Mouse (Mus musculus): ENCODE data around the gene Ugdh. TPM values are rescaled to one million over a fixed set of nuclear protein-coding genes. Genes with fewer than 3 reads are reported as not detected.
"Not testable (repeated sequence)": the region's sequence is repeated elsewhere in the genome, so short reads cannot be mapped to it uniquely, and the experiment has no call there.

The Ugdh gene
- 10 to 100 TPM; 14.2 to 22.1 TPM for total RNA-seq (2021)
- long read RNA-seq, experiment 1, transcript Ugdh-201 (12 exons, 2,550 nt), result major isoform, 13 of 16 reads
- long read RNA-seq, experiment 1, partial matches to known transcripts, result 1 of 16 reads
- long read RNA-seq, experiment 1, other reads (novel, unspliced or antisense), result 2 of 16 reads
- long read RNA-seq, experiment 2, transcript Ugdh-201 (12 exons, 2,550 nt), result major isoform, 13 of 15 reads
- long read RNA-seq, experiment 2, partial matches to known transcripts, result 2 of 15 reads
- long read RNA-seq, experiment 2, other reads (novel, unspliced or antisense), result 0 of 15 reads

DNA sequence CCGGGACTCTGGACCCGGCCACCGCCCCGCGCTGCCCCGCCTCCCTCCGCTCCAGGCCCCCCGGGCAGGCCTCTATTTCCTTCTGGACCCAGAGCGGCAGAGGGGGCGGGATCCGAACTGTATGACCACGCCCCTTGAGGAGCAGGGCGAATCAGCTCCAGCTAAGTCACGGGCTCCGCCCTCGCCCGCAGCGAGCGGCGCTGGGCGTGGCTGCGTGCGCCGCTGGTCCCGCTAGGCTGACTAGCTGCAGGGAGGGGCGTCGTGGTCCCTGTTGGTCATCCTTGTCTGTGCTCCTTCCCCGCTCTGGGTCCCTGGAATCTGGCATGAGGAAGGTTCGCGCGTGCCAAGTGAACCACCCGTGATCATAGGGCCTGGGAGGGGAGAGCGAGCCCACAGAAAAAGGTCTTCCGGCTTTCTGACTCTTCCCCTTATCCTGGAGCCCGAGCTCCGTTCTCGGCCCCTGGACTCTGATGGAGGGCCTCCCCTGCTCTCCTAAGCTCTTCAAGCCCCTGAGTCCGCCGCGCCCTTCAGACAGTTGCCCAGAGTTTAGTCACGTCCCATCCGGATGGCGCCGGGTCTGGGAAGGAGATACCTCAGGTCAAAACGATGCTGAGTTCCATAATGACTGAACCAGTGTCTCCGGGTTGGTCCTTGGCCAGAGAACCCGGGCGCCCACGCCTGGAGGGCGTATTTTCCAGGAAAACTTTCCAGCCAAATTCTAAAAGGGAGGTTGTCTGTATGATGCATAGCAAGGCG is at the start of gene Ugdh:
Gene Ugdh (minus strand): TSS at position 144 of the 756 bp plus-strand sequence.
- DNase-seq, result peak; percentile 99

- no peak for DNase-seq
Observed at GRCm38 (mm10) chr5:65482996-65483395, 47.2 kb upstream of the Ugdh start.

- DNase-seq, result peak; percentile 30 to 32
Observed at GRCm38 (mm10) chr5:65480511-65480910, 44.8 kb upstream of the Ugdh start.

DNA sequence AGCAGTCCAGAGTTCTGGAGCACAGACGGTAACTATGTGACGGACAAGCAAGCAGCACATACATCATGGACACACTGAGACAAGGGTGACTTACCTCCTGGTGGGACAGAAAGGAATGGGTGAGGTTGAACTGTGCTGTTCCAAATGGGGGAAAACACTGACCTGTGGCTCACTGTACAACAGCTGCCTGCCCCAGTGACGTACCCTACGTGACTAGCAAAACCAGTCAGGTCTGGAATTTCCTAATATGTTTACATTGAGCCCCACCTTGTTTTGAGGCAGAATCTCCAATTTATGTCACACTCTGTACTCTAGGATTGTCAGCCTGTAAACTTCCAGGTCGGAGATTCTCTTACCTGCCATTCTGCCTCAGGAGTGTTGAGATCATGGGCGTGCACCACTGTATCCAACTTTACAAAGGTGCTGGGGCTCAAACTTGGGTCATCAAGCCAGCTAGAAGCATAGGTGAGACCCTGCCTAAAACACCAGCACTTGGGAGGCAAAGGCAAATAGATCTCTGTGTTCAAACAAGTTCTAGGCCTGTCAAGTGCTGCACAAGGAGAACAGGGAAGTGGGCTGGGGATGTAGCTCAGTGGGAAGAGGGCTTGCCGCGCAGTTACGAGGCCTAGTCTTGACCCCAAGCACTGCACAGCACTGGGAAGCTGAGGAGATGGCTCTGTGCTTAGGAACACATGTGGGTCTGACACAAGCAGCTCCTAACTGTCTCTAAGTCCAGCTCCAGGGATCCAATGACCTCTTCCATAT is 44.1 kb upstream of the Ugdh start:
- DNase-seq, result no peak

- DNase-seq, result peak; percentile 65 to 67
Observed at GRCm38 (mm10) chr5:65478224-65478623, 42.5 kb upstream of the Ugdh start.

DNA sequence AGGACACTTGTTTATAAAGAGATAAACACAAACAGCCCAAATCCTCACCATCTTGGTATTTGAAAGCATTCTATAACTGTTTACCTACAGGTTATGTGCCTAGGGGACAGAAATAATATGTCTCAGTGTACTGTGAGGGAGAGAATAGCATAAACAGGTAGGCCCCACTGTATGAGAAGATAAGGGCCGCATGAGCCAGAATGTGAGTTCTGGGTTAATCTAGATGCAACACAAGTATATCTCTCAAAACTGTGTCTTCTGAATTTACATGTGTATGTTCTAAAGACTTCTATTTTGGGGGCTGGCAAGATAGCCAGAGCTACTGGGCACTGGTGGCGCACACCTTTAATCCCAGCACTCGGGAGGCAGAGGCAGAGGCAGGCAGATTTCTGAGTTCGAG is 41.0 kb upstream of the Ugdh start:
- not testable (repeated sequence) for DNase-seq

DNA sequence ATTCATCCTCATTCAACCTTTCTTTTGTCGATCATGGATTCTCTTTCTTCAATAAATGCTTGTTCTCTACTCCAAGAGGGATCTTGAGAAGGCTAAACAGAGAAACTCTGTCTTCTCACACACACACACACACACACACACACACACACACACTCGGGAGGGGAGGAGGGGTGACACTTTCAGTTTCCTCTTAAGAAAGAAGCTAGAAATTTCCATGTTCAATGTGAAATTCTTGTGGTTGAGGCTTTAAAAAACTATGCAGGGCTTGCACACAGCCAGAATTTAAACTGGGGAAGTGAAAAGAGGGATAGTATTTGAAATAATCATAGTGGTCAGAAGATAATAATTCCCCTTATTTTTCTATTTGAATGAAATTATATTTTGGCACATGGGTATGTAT is 40.1 kb upstream of the Ugdh start:
- DNase-seq, result peak; percentile 40 to 59

DNA sequence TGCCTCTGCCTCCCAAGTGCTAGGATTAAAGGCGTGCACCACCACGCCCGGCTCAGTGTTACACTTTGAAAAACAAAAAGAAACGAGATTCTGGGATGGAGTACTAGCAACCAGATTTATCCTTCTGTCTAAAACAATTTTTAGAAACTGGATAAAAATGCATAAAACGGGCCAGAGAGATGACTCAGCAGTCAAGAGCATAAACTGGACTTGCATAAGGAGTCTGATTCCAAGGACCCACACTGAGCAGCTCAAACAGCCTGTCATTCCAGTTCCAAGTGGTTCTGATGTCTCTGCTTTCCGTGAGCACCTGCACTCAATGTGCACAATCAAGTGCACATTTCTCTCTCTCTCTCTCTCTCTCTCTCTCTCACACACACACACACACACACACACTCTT is 34.0 kb upstream of the Ugdh start:
- DNase-seq, result peak in 1 of 2 experiments; percentile 49

DNA sequence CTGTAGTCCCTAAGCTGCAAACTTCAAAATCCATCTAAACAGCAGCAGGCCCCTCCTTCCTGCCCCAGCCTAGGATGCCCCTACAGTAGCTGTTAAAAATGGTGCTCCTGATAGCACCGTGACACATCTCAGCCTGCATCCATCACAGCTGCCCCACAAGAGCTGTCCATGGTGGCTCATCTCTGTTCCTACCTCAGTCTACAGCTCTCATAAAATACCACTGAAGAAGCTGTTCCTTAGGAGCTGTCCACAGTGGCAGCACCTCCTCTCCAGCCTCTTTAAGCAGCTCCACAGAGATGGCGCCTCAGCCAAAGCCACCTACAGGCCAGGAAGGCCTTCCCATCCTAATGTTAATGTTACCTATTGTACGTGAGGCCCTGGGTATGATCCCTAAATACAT is 31.2 kb upstream of the Ugdh start:
- no peak for DNase-seq

- DNase-seq, result no peak
Observed at GRCm38 (mm10) chr5:65460361-65460760, 24.6 kb upstream of the Ugdh start.

DNA sequence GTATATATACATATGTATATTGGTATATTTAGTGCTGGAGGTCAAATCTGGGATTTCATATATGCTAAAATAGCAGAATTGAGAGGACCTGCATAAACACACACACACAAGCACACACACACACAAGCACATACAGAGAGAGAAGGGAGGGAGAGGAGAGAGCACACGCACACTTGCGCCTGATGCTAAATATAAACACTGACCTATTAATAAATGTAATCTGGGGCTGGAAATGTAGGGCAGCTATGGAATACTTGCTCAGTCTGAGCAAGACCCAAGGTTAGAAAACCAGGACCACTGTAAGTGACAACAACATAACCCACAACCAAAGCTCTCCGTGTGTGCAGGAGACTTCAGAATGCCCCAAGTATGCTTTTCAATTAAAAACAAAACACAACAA is 23.7 kb upstream of the Ugdh start:
- DNase-seq, result peak in 1 of 2 experiments; percentile 41

DNA sequence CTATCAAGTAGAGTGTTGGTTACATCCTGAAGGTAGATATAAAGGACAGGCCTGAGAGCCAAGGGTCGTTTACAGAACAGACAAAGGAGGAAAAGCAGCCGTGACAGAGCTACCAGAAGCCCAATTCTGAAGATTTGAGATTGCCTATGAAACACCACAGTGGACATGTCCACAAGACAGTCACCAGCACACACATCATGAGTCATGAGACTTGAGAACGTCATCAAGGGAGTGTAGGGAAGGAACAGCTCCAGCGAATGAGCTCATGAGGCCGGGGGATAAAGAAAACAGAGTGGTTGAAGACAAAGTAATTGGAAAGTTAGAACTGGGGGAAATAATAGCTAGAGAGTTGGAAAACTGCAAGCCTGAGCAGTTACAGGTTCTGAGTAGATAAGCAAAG is 22.1 kb upstream of the Ugdh start:
- peak; percentile 59 to 64 for DNase-seq

- DNase-seq, result peak; percentile 46 to 56
Observed at GRCm38 (mm10) chr5:65457086-65457827, 21.5 kb upstream of the Ugdh start.

DNA sequence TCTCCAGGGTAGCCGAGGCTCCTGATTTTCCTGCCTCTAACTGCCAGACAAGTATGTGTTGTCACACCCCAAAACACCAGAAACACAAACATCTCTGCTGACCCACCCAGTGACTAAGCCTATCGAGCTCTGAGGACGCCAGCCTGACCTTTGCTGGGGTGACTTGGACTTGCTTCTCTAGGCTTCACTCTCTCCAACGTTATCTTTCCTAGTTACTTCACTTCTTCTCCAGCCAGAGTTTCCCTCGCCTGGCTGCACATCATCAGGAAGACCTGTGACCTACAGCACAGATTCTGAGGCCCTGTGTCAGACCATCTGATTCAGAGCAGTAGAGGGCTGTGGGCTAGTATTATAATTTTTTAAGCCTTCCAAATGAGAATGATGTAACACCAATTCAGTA is 19.0 kb upstream of the Ugdh start:
- DNase-seq, result peak; percentile 61 to 81

DNA sequence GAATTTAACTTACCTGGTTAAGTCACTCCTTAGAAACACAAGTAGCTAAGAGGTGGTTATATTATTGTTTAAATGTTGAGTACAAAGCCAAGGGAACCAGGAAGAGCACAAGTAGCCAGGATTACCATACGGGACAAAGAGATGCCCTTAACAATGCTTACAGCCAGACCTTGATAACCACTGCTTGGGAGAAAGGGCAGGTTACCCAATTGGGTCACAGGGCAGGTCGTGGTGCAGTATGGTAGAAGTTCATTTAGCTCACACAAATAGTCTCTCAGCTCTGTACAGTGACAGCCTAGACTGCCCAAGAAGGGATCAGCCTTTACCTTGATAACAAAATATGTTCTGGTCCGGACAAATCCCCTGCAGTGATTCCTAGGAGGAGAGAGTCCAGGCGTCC is 13.2 kb upstream of the Ugdh start:
- no peak for DNase-seq

DNA sequence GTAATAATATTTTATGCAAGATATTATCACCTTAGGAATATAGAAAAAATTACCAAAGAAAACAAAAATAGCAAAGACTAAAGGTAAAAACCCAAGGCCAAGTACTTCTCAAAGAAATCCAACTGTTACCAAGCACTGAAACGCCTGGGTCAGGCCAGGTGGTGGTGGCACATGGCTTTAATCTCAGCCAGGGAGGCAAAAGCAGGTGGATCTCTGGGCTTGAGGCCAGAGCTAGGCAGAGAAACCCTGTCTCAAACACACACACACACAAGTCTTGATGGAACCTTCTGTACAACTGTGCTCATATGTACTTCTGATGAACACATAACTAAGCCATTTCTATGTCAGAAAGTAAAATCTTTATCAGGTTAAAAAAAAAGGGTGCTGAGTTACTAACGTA is 12.1 kb upstream of the Ugdh start:
- no peak for DNase-seq

- DNase-seq, result no peak
Observed at GRCm38 (mm10) chr5:65446756-65447155, 11.0 kb upstream of the Ugdh start.

- DNase-seq, result no peak
Observed at GRCm38 (mm10) chr5:65444981-65445380, 9.2 kb upstream of the Ugdh start.

DNA sequence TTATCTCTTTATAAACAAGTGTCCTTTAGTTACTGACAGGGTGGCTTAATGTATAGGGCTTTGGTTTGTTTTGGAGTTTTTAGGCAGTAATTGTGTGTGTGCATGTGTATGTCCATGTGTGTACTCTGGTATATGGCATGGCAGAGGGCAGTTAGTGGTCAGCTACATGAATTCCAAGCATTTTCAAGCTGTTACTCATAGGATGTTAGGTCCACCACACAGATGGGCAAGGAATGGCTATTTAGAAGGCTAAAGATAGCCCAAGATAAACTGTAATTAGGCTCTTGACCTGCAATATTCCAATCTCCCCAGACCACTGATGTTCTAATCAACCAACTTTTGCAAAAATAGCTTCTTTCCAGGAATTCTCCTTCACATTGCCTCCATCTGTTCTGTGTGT is 2.3 kb upstream of the Ugdh start:
- DNase-seq, result no peak

GRCm38 (mm10) chr5:65435363-65435805 is 365 bp downstream of the Ugdh start:
- no peak for DNase-seq

DNA sequence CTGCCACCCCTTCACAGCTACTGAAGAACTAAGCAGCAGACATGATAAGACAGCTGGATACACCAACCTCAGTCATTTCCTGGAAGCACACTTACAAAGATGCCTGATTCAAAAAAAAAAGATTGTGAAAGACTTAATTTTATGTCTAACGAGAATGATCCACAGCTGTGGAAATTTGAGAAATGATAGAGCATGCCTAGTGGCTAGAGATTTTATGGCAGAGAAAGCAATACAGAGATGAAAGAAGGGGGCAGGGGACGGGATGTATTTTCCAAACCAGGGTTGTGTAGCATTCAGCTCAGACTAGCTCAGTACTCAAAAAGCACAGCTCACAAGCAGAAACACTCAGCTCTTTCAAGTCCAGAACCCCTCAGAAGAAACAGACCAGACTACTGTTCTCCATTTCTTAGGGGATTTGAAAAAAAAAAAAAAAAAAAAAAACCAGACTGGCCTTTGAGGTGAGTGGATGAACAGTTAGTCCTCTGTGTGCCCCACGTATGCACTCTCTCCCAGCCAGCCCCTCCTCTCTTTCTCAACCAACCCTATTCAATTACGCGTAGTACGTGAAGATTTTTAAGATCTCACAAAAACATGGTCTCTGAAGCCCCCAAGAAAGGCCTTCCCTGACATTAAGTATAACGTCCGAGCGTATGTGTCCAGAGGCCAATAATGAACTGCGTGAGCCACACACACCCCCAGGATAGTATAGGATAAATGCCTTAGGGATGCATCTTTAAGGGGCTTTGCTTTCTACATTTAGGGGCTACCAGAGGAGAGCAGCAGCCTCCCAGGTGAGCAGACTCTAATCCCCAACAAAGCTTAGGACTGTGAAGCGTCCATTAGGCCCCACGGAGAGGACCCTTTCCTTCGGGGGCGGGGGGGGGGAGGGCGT is 1.0 kb downstream of the Ugdh start:
- peak in 1 of 2 experiments; percentile 44 for DNase-seq

Data from heart, adult 18-20 months (tissue).